Mouse (Mus musculus): ENCODE measurements around the gene Htr3a.

Htr3a gene

DNA sequence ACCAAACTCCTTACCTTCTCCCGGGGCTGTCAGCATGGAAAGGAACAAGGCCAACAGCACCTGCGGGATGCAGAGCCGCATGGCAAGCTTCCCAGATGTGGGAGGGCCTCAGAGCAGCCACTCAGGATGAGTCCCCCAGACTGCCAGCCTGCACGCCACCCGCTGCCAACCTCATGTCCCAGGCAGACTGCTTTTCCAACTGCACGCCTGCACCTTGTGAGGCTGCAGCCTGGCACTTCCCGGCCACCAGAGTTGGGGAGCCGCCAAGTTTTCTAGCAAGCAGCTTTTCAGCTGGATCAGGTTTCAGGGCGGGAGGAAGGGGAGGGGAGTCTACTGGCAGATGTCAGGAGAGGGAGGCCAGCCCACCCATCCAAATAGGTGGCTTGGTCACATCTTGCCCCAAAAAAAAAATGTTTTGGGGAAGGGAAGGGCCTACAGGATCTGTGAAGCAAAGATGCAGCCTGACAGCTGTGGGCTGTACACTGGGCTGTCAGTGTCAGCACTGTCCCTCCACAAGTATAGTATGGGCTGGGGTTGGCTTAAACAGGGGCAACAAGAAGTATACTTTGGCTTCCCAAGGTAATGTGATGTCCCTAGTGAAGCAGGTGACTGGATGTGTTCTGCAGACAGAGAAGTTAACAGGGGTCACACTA, at the start of gene Htr3a:
TSS of gene Htr3a (minus strand) at position 215 of the 653 bp plus-strand sequence.
- peak; percentile 75 to 82 for DNase-seq

DNA sequence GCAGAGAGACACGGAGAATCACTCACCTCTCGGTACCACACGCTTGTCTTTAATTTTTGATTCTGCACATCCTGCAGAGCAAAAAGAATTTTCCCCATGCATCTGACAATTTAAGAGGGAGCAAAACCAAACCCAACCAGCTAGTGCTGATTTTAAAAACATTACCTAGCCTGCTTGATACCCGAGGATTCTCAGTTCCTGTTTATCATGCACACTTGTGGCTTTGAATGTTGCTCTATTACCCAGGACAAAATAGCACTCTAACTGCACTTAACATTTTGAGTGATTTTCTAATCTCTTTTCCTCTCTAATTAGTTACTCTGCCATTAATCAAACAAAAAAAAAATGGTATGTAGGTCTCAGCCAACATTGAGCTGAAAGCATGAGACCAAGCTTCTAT, 36.7 kb upstream of the Htr3a start:
- no peak for DNase-seq

DNA sequence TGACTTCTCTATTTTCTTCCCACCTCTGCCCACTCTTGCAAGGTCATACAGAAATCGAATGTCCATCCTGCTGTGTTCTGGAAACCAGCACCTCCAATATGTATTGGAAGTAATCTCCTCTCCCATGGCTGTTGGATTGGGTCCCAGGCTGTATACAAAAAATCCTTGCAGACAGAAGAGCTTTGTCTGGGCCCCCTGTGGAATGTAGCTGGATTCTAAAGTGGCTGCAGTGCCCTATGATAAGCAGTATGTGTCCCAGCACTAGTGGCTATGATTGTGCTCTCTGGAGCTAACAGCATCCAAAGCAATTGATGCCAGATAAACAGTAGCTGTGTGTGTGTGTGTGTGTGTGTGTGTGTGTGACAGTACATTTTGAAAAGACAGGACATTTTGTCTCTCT, 31.4 kb upstream of the Htr3a start:
- no peak for DNase-seq

DNA sequence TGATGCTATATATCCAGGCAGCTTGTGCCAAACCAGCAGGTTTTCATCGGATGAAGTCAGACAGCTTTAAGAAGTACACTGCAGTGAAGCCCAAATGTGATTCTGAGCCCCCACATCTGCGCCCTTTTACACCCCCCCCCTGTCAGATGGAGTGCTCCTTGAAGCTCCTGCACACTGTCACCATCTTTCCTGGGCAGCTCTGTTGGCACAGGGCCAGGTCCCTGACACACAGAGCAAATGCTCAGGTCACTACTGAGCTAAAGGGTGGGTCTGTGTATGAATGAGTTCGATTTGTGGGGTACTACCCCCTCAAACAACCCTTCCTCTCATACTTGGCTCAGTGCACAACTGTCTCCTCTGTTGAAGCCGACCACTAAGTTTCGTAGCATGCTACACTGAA, 18.5 kb upstream of the Htr3a start:
- no peak for DNase-seq

DNA sequence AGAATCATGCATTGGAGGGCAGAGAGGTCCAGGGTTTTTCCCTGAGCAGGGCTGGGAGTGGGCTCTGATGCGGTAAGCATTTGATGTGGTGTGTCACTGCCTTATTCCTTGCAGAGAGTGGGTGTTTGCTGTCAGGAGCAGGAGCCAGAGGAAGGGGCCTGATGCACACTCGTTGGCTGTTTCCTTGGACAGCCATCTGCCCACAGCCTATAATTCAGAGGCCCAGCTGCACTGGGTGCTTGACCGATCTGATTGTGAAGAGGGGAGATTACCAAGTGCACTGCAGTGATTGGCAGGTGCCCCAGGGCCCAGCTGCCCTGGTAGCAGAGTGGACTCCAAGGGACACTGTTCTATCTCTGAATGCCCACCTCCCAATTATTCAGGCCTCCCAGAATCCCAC, 17.9 kb upstream of the Htr3a start:
- no peak for DNase-seq

DNA sequence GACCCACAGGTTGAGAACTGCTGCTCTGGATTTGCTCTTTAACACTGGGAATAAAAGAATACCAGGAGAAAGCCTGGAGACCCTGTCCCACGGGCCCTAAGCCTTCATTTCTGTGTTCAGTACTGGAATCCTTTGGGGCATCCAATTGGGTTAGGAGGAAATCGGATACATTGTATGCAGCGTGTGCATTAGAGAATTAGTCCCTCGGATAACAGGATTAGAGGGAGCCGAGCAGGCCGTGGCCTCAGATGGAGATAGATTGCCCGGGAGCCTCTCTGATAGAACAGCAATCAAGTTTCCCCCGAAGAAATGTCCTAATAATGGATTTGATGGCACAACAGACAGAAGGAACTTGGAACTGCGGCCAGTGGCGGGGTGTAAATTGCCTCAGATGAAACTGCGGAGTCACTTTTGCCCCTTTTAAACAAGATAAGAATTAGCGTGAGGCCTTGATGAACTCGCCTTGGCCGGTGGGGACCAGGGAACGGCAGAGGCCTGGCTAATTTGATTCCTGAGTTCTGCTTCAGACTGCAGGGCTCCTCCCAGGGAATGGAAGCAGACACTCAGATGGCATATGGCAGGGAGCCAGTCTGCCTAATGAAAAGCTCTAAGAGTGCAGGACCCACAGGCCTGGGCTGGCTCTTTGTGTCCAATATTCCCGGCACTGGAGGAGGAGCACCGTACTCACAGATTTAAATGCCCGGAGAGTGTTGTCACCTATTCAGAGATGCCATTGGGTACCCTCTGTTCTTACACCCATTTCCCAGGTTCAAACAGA, 5.3 kb upstream of the Htr3a start:
- no peak for DNase-seq

DNA sequence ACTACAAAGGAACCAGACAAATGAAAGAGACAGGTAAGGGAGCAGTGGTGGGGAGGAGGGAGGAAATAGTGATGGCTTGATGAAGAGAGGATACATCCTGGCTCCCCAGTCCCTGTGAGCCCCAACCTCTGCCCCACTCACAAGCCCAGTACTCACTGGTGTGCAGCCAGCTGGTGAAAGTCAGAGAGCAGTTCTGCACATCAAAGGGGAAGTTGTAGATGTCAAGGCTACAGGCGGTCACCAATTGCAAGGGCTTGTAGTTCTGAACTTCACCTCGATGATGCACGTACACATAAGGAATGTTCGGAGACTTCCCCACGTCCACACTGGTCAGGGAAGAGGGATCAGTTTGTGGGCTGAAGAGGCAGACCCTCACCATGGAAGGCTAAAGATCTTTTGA, 6.5 kb downstream of the Htr3a start:
- no peak for DNase-seq

DNA sequence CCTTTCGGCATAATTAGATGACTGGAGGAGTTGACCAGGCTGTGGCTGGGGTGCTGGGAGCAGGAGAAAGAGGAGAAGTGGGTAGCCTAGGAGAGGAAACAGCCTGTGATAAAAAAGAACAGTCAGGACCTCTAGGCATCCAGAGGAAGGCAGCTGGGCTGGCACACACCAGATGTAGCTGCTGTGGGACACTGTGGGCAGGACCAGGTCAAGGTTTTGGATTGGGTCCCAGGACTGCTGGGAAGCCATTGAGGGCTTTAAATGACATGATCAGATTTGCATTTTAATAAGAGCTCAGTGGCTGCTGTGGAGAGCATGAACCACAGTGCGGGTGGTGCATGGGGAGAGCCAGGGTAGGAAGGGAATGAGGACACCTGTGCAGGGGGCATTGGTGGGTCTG, 7.1 kb downstream of the Htr3a start:
- no peak for DNase-seq

DNA sequence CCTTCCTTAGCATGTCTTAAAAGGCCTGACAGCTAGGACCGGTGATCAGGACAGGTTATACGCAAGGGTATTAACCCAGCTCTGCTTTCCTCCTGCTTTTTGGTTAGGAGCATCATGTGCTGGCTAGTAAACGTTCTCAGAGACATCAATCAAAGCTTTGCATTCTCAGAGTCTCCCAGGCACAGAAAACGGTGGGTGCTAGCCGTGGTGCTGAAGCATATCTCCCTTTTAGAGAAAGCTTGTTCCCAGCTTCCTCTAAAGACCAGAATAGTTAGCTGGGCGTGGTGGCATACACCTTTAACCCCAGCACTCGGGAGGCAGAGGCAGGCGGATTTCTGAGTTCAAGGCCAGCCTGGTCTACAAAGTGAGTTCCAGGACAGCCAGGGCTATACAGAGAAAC, 12.3 kb downstream of the Htr3a start:
- DNase-seq: peak; percentile 79 to 80

DNA sequence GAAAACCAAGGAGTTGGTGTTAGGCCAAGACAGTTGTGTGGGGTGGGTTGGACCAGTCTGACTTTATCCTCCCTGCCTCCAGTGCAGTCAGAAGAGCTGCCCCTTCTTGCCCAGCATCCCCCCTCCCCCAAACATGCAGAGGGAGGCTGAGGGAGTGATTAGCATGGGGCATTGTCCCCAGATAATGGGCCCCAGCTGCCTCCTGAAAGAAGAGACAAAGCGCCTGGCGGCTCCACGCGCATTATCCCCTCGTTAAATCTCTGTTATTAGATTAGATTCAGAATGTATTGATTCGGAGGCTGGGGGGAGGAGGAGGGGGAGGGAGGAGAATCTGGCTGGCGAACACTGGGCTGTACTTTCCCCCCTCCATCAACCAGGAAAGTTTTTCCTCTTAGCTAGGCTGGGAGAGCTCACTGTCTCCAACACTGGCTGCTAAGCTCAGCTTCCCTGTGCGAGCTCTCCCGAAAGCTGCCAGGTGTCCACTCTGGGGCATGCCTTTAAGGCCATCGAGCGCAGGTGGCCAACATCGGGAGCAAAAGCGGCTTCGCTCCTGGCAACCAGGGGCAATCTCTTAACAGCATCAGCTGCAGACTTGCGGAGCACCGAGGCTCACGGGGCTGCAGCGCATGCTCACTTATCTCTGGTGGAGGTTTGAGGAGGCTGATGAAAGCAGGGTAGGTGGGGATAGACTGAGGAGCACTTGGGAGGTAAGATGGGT, 14.9 kb downstream of the Htr3a start:
- DNase-seq: no peak

DNA sequence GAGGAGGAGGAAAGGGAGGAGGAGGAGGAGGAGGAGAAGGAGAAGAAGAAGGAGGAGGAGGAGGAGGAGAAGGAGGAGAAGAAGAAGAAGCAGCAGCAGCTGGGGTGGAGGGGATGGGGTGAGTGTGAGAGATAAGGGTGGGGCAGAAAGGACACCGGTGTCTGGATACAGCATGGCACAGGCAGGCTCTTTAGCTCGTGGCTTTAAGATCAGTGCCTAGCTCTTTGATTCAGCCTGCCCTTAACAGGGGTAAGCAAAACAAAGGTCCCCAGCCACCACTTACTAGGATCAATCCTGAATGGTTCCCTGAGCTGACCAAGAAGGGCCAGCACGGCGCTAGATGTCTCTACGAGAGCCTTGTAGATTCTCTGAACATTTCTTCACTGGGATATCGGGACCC, 16.1 kb downstream of the Htr3a start:
- no peak for DNase-seq

DNA sequence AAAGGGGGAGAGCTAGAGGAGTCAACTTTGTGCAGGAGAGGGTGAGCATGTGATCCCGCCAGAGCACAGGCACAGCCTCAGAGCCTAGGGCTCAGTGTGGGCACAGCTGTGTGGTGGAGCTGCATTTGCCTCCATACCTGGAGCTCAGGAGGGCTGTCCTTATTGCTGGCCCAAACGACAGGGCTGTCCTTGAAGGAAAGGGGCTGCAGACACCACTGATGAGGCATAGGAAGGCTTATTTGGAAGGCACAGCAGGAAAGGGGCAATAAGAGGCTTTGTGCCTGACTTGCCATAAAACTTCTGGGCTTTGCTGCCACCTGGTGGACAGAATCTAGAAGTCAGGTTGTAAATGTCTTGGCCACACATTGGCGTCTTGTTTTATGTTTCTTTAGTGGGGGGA, 16.9 kb downstream of the Htr3a start:
- peak; percentile 80 to 81 for DNase-seq

DNA sequence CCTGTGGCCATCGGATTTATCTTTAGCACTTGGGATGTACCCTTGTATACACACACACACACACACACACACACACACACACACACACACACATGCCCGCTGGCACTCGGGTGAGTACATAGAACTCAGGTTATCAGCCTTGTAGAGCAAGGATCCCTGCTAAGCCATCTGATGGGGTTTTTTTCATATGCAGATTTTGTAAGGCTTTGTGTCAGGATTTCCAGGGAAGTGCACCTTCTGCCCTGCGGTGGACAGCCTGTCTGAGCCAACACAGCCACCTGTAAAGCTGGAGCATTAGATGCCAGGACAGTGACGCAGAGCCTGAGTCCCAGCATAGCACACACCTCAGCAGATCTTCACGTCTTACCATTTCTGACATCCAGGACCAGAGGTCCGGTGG, 21.8 kb downstream of the Htr3a start:
- DNase-seq: no peak

DNA sequence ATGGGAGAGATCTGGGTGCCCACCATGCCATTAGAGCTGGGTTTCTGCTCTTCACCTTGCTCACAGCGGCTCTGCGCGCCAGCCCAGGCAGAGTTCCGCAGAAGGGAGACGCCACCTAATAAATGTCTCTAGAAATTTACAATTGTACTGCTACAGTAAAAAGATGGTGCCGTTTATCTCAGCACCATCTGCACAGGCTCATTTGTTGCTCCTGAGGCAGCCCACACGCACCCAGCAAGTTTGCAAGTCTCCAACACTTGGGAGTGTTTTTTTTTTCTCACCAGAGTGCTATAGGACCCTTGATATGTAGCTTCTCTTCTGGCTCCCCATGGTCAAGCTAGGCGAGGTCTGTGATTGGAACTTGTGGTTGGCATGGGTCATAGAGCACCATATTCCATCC, 38.0 kb downstream of the Htr3a start:
- DNase-seq: no peak

DNA sequence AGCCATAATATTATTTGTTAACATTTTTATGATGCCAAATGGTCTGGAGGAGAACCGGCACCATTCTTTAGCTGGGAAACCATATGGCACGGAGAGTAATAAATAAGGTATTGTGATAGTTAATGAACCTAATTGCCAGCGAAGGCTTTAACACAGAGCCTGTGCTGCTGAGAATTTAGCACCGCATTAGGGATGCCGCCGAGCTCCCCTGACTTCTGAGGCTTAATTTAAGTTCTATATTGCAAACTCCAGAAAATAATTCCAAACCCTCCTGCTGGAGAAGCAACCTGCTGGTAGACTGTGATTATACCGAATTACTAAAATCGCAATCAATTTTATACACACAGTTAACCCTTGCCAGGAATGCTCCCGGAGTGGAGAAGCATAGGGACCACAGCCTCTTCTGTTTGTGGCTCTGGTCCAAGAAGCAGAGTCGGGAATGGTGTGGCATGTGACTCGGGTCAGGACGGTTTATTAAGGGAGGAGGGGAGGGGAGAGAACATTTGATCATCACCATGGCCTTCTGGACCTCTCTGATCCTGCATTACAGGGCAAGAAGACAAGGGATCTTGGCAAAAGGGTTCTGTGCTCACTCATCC, 44.3 kb downstream of the Htr3a start:
- no peak for DNase-seq

DNA sequence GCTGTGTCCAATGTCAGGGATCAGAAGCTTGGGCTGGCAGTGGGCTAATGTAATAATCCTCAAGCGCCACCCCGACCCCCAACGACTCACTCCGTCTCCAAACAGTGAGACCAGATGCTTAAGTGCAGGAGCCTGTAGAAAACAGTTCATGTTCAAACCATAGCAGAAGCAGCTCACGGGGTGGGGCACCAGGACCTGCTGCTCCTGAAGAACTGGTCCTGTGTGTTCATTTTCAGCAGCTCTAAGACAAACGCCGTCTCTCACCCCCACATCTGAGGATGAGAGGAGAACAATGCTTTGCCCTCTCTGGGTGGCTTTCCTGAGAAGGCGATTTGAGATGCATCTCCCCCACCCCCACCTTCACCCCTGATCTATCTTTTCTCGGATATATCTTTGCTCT, 45.7 kb downstream of the Htr3a start:
- no peak for DNase-seq

DNA sequence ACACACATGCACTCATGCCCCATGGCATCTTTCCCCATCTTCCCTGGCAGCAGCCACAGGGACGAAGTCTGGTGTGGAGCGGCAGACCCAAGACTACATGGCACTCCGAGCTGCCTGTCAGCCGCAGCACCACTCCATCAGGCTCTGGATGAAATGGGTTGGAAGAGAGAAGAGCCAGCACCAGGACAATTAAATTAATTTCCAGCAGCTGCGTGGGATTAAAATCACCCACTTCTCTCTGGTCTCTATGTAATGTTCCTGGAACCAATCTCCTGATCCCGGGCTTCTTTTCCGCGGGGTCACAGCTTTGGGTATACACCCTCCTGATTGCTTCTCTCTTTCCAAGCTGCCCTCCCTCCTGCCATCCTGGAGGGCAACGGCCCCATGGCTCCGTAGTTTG, 49.4 kb downstream of the Htr3a start:
- no peak for DNase-seq

DNA sequence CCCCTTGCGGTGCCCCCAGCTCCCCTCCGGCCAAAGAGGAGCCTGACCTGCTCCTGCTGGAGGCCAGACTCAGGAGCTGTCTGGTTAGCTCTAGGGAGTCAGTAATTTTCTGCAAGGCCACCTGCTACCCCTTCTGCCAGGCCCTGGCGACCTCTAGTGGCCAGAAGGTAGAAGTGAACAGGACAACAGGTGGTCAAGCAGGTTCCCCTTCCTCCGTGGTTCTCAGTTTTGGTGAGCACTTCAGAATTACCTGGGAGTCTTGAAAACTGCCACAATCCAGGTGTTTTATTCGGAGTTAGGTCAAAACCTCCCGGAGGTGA, 50.4 kb downstream of the Htr3a start:
- peak; percentile 77 to 85 for DNase-seq

DNA sequence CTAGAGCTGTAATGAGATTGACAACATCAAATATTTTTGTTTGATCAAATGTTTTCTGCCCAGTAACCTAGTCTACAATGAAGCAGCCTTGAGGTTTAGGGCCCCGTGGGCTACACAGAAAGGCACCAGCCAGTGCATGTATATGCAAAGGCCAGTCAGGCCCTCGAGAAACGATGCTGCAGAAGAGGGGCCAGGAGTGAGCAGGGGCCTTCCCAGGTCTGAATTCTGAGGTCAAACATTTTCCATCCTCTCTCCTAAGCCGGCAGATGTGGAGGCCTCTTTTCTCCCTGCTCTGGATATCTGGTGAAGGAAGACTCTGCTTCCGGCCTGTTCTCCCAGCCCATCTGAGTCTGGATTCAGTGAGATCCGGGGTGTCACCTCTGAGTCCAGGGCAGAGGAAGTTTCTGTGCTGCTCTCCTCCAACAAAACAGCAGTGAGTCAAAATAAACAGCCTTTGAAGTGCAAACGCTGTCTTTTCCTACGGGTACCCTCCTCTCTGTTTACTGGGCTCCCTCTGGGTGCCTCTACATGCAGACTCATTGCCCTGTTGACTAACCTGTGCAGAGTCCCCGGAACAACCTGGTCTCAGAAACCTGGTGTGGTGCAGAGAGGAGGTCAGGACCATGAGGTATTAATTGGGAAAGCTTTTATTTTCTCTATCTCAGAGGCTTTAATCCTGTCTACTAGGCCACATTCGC, 50.9 kb downstream of the Htr3a start:
- DNase-seq: no peak

DNA sequence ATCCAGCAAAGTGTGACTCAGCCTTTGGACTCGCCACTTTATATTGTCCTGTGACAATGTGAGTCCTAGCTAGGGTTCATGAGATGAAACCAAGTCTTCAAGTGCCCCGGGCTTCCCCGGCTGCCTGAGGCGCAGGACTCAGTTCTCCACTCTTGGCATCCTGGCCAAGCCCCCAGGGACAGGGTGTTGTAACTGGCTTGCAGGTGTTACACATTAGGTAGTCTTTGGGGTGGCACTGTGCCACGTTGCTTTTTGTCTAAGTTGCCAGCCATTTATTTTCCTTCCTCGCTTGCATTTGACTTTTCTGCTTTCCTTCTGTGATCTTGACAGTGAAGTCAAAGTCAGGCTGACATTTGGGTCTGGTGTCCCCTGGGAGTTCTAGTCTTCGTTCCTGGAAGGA, 53.0 kb downstream of the Htr3a start:
- no peak for DNase-seq

DNA sequence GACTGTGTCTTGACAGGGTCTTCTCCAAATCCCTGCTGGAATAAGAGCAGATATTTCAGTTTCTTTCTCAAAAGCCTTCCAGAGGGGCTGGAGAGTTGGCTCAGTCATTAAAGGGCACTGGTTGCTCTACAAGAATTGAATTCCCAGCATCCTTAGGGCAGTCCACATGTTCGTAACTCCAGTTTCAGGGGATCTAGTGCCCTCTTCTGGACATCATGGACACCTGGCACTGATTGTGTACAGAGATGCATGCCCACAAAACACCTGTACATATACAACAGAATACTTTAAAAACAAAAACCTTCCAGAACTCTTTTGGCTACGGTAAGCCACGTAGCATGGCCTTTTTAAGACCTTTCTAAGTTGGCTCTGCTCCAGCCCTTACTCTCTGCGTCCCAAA, 54.7 kb downstream of the Htr3a start:
- no peak for DNase-seq

DNA sequence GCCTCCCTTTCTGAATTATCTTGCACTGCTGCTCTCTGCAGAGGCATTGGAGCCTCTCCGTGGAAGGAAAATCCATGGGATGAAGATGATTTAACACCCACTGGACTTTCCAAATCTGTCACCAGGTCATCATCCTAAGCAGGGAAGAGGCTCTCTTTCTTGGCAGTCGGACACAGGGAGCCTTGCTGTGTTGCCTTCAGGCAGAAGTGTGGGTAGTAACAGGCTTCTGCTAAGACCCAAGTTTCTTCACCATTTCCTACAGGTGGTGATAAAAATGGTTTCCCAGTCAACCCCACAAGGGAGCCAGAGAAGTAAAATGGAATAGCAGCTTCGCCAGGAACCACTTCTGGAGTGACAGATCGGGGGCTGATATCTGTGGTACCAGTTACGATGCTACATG, 61.4 kb downstream of the Htr3a start:
- no peak for DNase-seq
